Mouse (Mus musculus) c-Kit-positive CD71-negative TER-119-negative erythroid progenitor cells, embryonic 14.5 days (primary cell): Measurements from ENCODE around the gene Tagap.

ENCODE experiments used
- DNase-seq: peaks from one replicate; pipeline ENCODE4 v3.0.0-alpha.2; 2013; ENCODE audit warnings: low read depth

The Tagap gene

GRCm38 (mm10) chr17:7925413-7926160 is at the start of gene Tagap:
Gene Tagap, plus strand, starts transcription at chr17:7926000.
- no peak for DNase-seq

DNA sequence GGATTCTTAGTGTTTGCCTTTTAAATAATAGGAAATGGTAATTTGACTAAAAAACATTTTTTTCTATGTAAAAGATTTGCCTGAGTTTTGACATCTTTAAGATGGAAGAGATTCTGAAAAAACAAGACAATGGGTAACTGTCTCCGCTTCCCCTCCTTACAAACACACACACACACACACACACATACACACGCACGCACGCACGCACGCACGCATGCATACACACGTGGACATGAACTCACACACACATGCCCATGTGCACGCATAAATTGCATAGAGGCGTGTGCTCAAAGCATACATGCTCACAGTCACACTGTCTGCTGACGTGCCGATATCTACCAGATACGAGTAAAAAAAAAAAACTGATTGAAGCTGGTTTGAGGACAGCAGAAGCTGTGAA is 49.3 kb upstream of the Tagap start:
- DNase-seq, result no peak

GRCm38 (mm10) chr17:7877191-7877764 is 48.5 kb upstream of the Tagap start:
- DNase-seq, result no peak

DNA sequence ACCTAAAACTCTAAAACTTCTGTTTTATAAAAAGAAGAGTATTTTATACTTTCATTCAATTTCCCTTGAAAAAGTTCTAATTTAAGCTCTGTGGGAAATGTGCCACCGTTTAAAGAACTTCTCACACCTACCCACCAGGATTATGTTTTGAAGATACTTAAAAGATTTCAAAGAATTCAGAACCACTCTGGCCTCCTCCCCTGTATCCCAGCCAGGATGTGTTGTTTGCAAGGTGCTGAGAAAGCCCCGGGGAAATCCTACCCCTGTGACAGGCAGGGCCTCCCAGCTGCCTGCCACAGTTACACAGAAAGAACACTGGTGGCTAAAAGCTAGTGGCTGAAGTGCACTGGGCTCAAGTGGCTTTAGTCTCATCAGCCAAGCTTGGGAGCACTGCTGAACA is 47.9 kb upstream of the Tagap start:
- no peak for DNase-seq

DNA sequence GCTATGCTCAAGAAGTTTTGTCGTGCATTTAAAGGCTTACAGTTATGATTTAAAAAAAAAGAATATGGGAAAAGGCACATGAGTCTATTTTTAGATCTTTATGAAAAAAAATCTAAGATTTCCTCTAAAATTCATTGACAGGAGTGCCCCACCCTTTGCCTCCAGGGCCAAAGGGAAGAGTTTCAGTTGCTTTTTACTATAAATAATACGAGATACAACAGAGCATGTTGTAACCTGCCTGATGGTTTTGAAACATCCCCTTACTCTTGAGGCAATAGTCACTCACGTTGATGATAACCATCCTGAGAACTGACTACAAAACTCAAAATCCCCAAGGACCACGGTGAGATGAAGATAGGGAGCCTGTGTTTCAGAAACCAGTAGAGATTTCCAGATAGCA is 46.3 kb upstream of the Tagap start:
- DNase-seq, result no peak

DNA sequence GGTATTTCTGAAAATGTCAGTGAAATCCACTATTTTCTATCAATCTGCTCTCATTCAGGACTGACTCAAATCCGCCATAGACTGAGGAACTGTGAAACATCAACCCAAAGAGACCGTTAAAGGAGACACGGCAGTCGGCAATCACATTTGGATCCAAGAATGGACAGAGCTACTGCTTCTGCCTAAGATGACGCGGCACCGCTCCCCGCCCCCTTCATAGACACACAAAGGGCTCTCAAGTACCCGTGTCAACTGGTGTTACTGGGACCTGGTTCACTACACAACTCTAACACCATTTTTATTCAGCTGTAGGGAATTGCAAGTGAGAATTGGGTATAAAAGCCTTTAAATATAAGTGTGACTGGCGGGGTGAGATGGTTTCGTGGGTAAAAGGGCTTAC is 42.7 kb upstream of the Tagap start:
- no peak for DNase-seq

DNA sequence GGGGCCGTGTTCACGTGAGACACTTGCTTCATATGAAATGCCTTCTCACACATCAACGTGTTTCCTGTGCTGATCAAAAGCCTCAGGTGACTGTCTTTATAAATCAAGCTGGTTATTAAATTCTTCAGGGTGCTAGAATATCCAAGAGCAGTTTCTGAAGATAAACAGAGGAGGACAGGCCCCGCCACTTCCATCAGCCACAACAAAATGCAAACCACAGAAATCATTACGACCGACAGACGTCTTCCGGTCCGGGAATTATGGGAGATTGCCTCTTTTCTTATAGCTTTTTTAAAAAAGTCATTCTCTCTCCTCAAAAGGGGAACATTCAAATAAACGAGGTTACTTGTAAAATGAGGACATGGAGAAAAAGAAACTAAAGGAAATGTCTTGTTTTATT is 41.2 kb upstream of the Tagap start:
- no peak for DNase-seq

GRCm38 (mm10) chr17:7887071-7887815 is 38.6 kb upstream of the Tagap start:
- no peak for DNase-seq

DNA sequence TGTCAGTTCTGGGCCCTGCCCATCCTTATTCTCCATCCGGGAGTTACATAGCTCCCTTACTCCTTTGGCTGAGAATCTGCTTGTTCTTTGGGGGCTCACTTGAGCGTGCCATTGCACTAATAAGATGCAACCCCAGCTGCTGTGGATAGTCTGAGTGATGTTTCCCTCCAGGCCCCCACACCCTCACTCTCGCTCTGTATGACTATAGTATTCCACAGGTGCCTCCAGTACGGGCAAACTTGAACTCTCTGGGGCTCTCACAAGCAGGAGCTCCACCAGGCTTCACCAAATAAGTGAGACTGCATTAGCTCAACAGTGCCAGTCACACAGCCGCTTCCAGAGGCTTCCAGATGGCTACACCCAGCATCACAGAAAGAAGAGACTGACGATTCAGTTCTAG is 37.5 kb upstream of the Tagap start:
- no peak for DNase-seq

DNA sequence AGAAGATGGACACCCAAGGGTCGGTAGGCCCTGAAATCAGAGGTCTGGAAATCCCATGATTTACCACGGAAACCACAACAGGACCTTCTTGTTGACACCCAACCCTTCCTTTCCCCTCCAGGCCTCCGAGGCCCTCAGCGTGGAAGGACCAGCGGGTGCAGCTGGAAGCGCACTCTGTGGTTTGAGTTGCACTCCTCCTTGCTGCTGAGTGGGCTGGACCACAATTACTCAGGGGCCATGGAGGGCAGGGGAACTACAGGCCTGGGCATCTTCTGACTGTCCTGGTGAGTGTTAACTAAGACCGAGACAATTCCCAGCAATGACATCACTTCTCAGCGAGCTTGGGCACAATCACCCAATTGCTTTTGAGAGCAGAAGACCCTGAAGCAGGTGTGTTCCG is 36.8 kb upstream of the Tagap start:
- DNase-seq, result peak; percentile 47

- DNase-seq, result no peak
Measured at GRCm38 (mm10) chr17:7892676-7893075, 33.1 kb upstream of the Tagap start.

GRCm38 (mm10) chr17:7894094-7894493 is 31.7 kb upstream of the Tagap start:
- no peak for DNase-seq

DNA sequence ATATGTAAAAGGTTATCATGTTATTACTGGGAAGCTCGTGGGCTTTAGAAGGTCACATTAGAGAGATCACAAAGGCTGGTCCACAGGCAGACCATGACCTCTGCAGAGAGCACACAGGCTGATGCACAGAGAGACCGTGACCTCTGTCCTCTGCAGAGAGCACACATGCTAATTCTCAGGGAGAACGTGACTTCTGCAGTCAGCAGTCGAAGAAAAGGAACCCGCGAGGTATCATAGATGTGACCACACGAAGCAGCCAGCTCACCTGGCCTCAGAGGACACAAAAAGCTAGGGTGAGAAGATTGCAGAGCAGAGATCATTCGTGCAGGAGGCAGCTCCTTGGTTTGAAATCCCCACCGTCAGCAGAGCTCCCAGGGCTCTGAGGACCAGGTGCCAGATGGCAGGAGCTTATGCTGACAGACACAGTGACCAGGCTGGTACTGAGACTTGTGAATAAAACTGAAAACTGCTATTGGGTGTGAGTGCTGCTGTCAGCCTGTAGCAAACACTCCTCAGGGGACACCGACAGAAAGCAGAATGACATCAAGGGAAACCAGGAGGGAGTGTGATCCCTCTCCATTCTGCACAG is 29.7 kb upstream of the Tagap start:
- DNase-seq, result no peak

DNA sequence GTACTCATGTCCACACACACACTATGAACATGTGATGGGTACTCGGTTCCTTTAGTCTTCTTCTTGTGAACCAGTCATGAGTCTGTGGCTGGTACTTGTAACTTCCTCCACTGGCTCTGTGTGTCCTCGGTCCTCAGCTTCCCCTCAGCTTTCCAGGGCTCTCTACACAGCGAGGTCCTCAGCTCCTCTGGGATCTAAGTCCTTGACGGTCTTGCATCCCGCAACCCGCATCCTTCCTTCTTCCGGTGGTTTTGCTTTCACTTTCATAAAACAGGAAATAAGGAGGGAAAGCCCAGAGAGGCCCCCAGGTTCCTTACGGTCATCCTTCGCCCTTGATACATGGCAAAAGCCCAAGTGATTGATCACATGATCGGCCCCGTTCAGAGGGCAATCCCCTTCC is 28.7 kb upstream of the Tagap start:
- no peak for DNase-seq

DNA sequence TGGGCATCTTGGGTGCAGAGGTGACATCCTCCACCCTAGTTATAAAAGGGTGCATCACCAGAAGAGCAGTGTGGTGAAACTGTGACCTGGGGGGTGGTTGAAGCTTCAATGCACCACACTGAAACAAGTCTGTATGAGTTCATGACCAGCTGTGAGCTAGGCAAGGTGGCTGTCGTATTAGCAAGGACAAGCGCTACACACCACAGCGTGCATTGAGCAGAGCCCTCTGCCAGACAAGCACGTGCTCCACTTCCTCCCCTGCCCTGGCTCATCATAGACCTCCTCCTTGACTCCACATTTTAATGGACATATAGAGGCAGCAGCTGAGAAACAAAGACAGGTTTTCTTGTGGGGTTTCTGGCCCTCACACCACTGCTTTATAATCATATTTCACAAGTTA is 28.0 kb upstream of the Tagap start:
- no peak for DNase-seq

DNA sequence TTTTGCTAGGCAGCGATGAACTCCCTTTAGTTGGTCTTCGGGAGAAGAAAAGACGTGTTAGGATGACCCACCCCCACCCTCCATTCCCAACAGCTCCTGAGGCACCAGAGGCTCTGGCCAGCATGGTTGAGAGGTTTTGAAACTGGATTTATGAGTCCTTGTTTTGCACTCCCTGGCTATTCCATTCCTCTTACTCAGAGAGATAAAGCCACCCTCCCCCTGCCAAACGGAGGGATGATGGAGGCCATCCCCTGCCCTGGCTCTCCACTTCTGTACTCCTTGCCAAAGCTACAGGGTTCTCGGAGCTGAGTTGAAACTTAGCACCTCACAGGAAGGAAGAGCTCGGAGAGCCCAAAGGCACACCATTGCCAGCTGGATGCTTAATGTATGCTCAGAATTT is 26.6 kb upstream of the Tagap start:
- no peak for DNase-seq

GRCm38 (mm10) chr17:7899961-7900360 is 25.8 kb upstream of the Tagap start:
- DNase-seq, result no peak

GRCm38 (mm10) chr17:7901536-7901935 is 24.3 kb upstream of the Tagap start:
- DNase-seq, result no peak

GRCm38 (mm10) chr17:7902362-7902761 is 23.4 kb upstream of the Tagap start:
- no peak for DNase-seq

DNA sequence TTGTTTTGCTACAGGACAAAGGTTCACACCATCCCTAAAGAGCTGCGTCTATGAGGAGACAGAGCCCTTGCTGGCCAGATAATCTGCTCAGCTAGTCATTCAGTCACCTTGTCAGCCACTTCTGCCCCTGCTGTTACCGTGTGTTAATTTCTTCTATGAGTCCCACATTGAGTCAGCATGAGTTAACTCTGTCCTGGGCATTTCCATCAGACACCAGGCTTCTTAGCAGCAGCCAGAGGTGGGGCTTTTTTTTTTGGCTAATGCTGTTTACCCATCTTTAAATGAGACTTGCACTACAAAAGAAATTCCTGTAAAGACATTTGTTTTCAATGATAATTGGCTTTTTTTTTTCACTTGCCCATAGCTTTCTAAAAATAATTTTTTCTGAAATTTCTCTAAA is 20.8 kb upstream of the Tagap start:
- no peak for DNase-seq

DNA sequence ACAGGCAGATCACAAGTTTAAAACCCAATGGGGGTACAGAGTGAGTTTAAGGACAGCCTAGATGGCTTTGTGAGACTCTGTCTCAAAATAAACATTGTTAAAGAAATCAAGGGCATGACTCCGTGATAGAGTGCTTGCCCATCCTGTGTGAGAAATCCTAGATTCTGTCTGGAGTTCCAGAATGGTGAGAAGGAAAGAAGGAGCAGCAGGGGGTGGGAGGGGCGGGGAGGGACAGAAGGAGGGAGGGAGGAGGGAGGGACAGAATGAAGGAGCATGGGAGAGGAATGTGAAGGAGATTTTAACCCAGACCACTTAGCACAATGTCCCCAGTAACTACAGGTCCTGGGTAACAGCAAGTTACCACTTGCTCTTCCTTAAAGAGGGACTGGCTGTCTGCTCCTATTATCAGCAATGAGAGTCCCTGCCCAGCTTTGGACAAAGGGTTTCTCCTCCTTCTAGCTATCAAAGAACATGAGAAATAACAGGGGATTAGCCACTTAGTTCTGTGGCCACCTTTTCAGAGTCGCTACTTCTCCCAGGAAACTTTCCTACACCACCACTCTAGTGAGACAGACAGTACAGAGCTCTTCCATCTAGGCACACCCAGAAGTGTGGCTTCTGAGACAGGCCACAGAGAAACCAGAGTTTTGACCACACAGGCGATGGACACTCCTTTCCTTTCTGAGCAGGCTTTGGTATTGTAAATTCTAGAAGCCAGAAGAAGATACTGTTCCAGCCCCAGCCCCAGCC is 19.7 kb upstream of the Tagap start:
- no peak for DNase-seq

DNA sequence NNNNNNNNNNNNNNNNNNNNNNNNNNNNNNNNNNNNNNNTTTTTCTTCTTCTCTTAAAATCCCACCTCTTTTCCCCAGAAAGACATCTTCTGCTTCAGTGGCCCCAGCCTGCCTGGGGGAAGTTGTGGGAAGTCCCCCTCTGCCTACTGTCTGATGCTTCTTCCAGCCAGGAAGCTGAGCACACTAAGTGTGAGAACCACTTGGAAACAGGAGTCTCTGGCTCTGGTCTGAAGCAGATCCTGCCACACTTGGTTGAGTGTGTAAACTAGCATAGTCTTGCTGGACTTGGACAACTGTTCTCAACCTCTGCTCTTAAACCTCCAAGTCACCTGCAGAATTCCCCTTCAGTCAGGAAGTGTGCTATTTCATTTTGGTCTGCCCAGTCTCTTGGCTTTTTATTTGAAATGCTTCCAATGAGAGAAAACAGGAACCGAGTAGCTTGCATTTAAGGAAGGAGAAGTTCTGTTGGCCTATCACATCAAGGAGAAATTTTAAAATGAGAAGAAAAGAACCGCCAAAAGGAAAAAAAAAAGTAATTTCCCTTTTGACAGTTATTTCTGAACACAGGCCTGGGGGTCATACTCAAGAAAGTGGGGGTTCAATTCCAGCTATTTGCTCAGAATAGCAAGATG is 11.1 kb upstream of the Tagap start:
- no peak for DNase-seq
